Mouse (Mus musculus): ENCODE data around the gene Trim8. TPM values are rescaled to one million over a fixed set of nuclear protein-coding genes. Genes with fewer than 3 reads are reported as not detected.

Gene Trim8
- total and polyA plus RNA-seq, 2 experiments from 2014 or later: 29.7 to 115 TPM

- DNase-seq (ENCODE audit: low spot score) (no peak), ATAC-seq (no peak)
- WGBS: 69% methylated on average over 3 of the region's 3 CpGs
- Histone ChIP-seq H3K27me3 (ENCODE audit: insufficient read depth, low read length) (no peaks in the 10 kb centered on the region), H3K4me3 (ENCODE audit: low read length) (no peak overlapping the region), H3K27ac (no peak overlapping the region), H3K4me2 (ENCODE audit: low read depth, low read length) (no peak overlapping the region), H3K9me3 (ENCODE audit: low read length) (no peaks in the 10 kb centered on the region), H3K4me1 (ENCODE audit: insufficient read depth, low read length) (peaks cover 13% of the 10 kb centered on the region), H3K9ac (replicated peaks; ENCODE audit: low read length) (no peak overlapping the region), H3K36me3 (ENCODE audit: insufficient read depth, low read length) (no peaks in the 10 kb centered on the region)
- no peak for TF ChIP-seq CTCF (IDR thresholded peaks at IDR 0.05; ENCODE audit: low read depth)
These were observed 34.4 kb upstream of the Trim8 start for GRCm38 (mm10) chr19:46467051-46467503.

- WGBS: 13% methylated on average over 17 of the region's 17 CpGs
- Histone ChIP-seq H3K36me3 (ENCODE audit: insufficient read depth, low read length) (peaks cover 11% of the 10 kb centered on the region), H3K27me3 (ENCODE audit: insufficient read depth, low read length) (no peaks in the 10 kb centered on the region), H3K9me3 (ENCODE audit: low read length) (no peaks in the 10 kb centered on the region), H3K4me2 (ENCODE audit: low read depth, low read length) (no peak overlapping the region), H3K4me1 (ENCODE audit: insufficient read depth, low read length) (peaks cover 13% of the 10 kb centered on the region), H3K4me3 (ENCODE audit: low read length) (no peak overlapping the region), H3K27ac (peak overlapping the region; percentile 86), H3K9ac (replicated peaks; ENCODE audit: low read length) (0 out of 2 replicates have a peak overlapping the region, but pooled peaks have one; percentile 9)
- DNase-seq (ENCODE audit: low spot score) (peak; percentile 58), ATAC-seq (peak; percentile 76)
- TF ChIP-seq CTCF (IDR thresholded peaks at IDR 0.05; ENCODE audit: low read depth): no peak
These were observed 30.9 kb upstream of the Trim8 start for GRCm38 (mm10) chr19:46470364-46471240.

GRCm38 (mm10) chr19:46471324-46472093 is 30.0 kb upstream of the Trim8 start:
- Histone ChIP-seq H3K4me2 (ENCODE audit: low read depth, low read length) (no peak overlapping the region), H3K36me3 (ENCODE audit: insufficient read depth, low read length) (peaks cover 11% of the 10 kb centered on the region), H3K27ac (peak overlapping the region; percentile 86), H3K4me1 (ENCODE audit: insufficient read depth, low read length) (peaks cover 13% of the 10 kb centered on the region), H3K27me3 (ENCODE audit: insufficient read depth, low read length) (no peaks in the 10 kb centered on the region), H3K9ac (replicated peaks; ENCODE audit: low read length) (peak overlapping the region; percentile 9; the same call in 1 of the 2 replicates), H3K4me3 (ENCODE audit: low read length) (no peak overlapping the region), H3K9me3 (ENCODE audit: low read length) (no peaks in the 10 kb centered on the region)
- DNase-seq (ENCODE audit: low spot score): peak; percentile 74
- TF ChIP-seq CTCF (IDR thresholded peaks at IDR 0.05; ENCODE audit: low read depth): no peak
- peak; percentile 79 for ATAC-seq
- 14% methylated on average over 10 of the region's 10 CpGs for WGBS

- Histone ChIP-seq H3K27ac (peak overlapping the region; percentile 48; the same call in 1 of the 2 replicates), H3K4me2 (ENCODE audit: low read depth, low read length) (no peak overlapping the region), H3K4me1 (ENCODE audit: insufficient read depth, low read length) (peaks cover 10% of the 10 kb centered on the region), H3K9me3 (ENCODE audit: low read length) (no peaks in the 10 kb centered on the region), H3K9ac (replicated peaks; ENCODE audit: low read length) (no peak overlapping the region), H3K4me3 (ENCODE audit: low read length) (no peak overlapping the region), H3K36me3 (ENCODE audit: insufficient read depth, low read length) (peaks cover 11% of the 10 kb centered on the region), H3K27me3 (ENCODE audit: insufficient read depth, low read length) (no peaks in the 10 kb centered on the region)
- WGBS: 23% methylated on average over 10 of the region's 10 CpGs
- ATAC-seq (peak; percentile 58; the same call in 1 of the 2 replicates), DNase-seq (ENCODE audit: low spot score) (peak; percentile 31)
- TF ChIP-seq CTCF (IDR thresholded peaks at IDR 0.05; ENCODE audit: low read depth): no peak
These were observed 24.1 kb upstream of the Trim8 start for GRCm38 (mm10) chr19:46477432-46477845.

GRCm38 (mm10) chr19:46478242-46478641 is 23.3 kb upstream of the Trim8 start:
- DNase-seq (ENCODE audit: low spot score): no peak
- WGBS: 64% methylated on average over 4 of the region's 4 CpGs

GRCm38 (mm10) chr19:46478826-46479225 is 22.7 kb upstream of the Trim8 start:
- 76% methylated on average over 5 of the region's 5 CpGs for WGBS
- peaks cover 18% of the 10 kb centered on the region for H3K4me1 ChIP-seq (ENCODE audit: insufficient read depth, low read length)
- peak overlapping the region; percentile 48; the same call in 1 of the 2 replicates for H3K27ac ChIP-seq

More at GRCm38 (mm10) chr19:46478242-46478641, 23.3 kb upstream of the Trim8 start:
- no peak for TF ChIP-seq CTCF (IDR thresholded peaks at IDR 0.05; ENCODE audit: low read depth)
- Histone ChIP-seq H3K4me2 (ENCODE audit: low read depth, low read length) (no peak overlapping the region), H3K9me3 (ENCODE audit: low read length) (no peaks in the 10 kb centered on the region), H3K4me3 (ENCODE audit: low read length) (no peak overlapping the region), H3K4me1 (ENCODE audit: insufficient read depth, low read length) (peaks cover 15% of the 10 kb centered on the region), H3K27ac (peak overlapping the region; percentile 48; the same call in 1 of the 2 replicates), H3K36me3 (ENCODE audit: insufficient read depth, low read length) (peaks cover 11% of the 10 kb centered on the region), H3K9ac (replicated peaks; ENCODE audit: low read length) (no peak overlapping the region), H3K27me3 (ENCODE audit: insufficient read depth, low read length) (no peaks in the 10 kb centered on the region)
- no peak for ATAC-seq

More at GRCm38 (mm10) chr19:46478826-46479225, 22.7 kb upstream of the Trim8 start:
- no peak overlapping the region for H3K9ac ChIP-seq (replicated peaks; ENCODE audit: low read length)
- H3K4me2 ChIP-seq (ENCODE audit: low read depth, low read length): no peak overlapping the region
- peaks cover 11% of the 10 kb centered on the region for H3K36me3 ChIP-seq (ENCODE audit: insufficient read depth, low read length)
- no peak overlapping the region for H3K4me3 ChIP-seq (ENCODE audit: low read length)
- H3K27me3 ChIP-seq (ENCODE audit: insufficient read depth, low read length): no peaks in the 10 kb centered on the region
- H3K9me3 ChIP-seq (ENCODE audit: low read length): no peaks in the 10 kb centered on the region
- TF ChIP-seq CTCF (IDR thresholded peaks at IDR 0.05; ENCODE audit: low read depth): no peak
- DNase-seq (ENCODE audit: low spot score) (no peak), ATAC-seq (no peak)
